Mouse (Mus musculus) limb, embryonic 13.5 days (tissue): ENCODE results near the gene Hist1h2be. TPM values are rescaled to one million over a fixed set of nuclear protein-coding genes. Genes with fewer than 3 reads are reported as not detected.
"Not testable (repeated sequence)": the region's sequence is repeated elsewhere in the genome, so short reads cannot be mapped to it uniquely, and the experiment has no call there.

Source experiments
- ATAC-seq: fragments of 200-750 bp; cut with Nextera tagmentation; 2 replicates; pipeline ENCODE4 v1.8.0; 2017; ENCODE audit warnings: low read depth, moderate number of reproducible peaks, moderate TSS enrichment; ENCODE audit not compliant: low FRiP score
- H3K27ac ChIP-seq: fragments of 300-500 bp; sonication (generic); 2 replicates; pipeline ENCODE4 v1.5.1; 2015; ENCODE audit warnings: inconsistent platforms, mild to moderate bottlenecking, moderate library complexity
- H3K27me3 ChIP-seq: fragments of 300-500 bp; sonication (generic); 2 replicates; pipeline ENCODE4 v1.6.1; 2015; ENCODE audit warnings: mild to moderate bottlenecking, inconsistent platforms
- H3K36me3 ChIP-seq: fragments of 300-500 bp; sonication (generic); 2 replicates; pipeline ENCODE4 v1.6.1; 2015; ENCODE audit warnings: inconsistent platforms, mild to moderate bottlenecking, moderate library complexity
- H3K4me1 ChIP-seq: fragments of 300-500 bp; sonication (generic); 2 replicates; pipeline ENCODE4 v1.6.1; 2015; ENCODE audit warnings: inconsistent platforms
- H3K4me2 ChIP-seq: fragments of 300-500 bp; sonication (generic); replicated peaks from 2 replicates; pipeline ENCODE4 v1.6.1; 2015; ENCODE audit warnings: inconsistent platforms, mild to moderate bottlenecking, moderate library complexity
- H3K4me3 ChIP-seq: fragments of 300-500 bp; sonication (generic); 2 replicates; pipeline ENCODE4 v1.5.1; 2015; ENCODE audit warnings: moderate library complexity, mild to moderate bottlenecking, inconsistent platforms
- H3K9ac ChIP-seq: fragments of 300-500 bp; sonication (generic); 2 replicates; pipeline ENCODE4 v1.6.1; 2015; ENCODE audit warnings: mild to moderate bottlenecking, inconsistent platforms
- H3K9me3 ChIP-seq: fragments of 300-500 bp; sonication (generic); 2 replicates; pipeline ENCODE4 v1.6.1; 2016; ENCODE audit warnings: inconsistent platforms
- WGBS: fragments of 180-500 bp; shearing (Covaris S2); methylation state at CpG from one replicate; pipeline ENCODE4 v1.1.7; 2015; 5-methylcytosine and 5-hydroxymethylcytosine counted together
- polyA plus RNA-seq: library from polyadenylated mRNA; unstranded; fragments of >200 nt; fragmentation: Nextera tagmentation; extraction: Ambion mirVana; gene quantifications from 2 replicates; pipeline ENCODE4 v1.2.1, GENCODE M21; 2015

Hist1h2be gene
- polyA plus RNA-seq, 1 experiment from 2014 or later, result 2.0 TPM

DNA sequence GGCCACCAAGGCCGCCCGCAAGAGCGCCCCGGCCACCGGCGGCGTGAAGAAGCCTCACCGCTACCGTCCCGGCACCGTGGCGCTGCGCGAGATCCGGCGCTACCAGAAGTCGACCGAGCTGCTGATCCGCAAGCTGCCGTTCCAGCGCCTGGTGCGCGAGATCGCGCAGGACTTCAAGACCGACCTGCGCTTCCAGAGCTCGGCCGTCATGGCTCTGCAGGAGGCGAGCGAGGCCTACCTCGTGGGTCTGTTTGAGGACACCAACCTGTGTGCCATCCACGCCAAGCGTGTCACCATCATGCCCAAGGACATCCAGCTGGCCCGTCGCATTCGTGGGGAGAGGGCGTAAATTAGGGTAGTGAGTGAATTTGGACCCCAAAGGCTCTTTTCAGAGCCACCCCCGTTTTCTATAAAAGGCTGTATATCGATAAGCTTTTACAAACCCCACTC, 45.0 kb downstream of the Hist1h2be start:
- under 1% methylated on average over 13 of the region's 40 CpGs for WGBS
- H3K9me3 ChIP-seq, ATAC-seq: not testable (repeated sequence)

DNA sequence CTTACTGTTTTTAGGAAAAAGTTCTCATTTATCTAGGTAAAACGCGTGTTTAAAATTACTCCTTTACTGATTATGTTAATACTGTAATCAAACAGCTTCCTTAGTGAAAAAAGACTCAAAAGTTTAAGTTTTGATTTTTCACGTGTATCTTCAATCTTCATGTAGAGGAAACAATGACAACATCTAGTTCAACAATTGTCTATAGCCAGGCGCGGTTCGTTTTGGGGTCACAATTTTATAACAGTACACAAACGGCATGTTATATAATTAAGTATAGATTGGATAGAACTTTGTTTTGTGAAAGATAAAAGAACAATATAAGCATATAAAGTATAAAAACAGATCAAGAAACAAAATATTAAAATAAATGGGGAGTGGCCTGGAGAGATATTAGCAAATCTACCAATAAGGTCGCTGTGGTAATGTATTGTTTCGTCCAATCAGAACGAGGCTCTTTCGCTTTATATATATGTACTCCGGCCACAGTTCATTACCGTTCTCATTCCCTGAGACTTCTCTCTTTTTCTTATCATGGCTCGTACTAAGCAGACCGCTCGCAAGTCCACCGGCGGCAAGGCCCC, 45.6 kb downstream of the Hist1h2be start, which contains the start of gene Hist1h3d:
Hist1h3d (plus strand) TSS at position 493 of the 581 bp plus-strand sequence.
- H3K4me3 ChIP-seq, result peak within 1 kb of the TSS; percentile 52
- 0% methylated on average over 18 of the region's 18 CpGs for WGBS
- H3K4me1 ChIP-seq, result peaks cover 31% of the 10 kb centered on the region
- peak within 1 kb of the TSS; percentile 79 for H3K9ac ChIP-seq
- H3K36me3 ChIP-seq, result no peaks in the 10 kb centered on the region
- ATAC-seq, result peak; percentile 60
- H3K9me3 ChIP-seq, result no peaks in the 10 kb centered on the region
- H3K27me3 ChIP-seq, result no peaks in the 10 kb centered on the region
- peak within 1 kb of the TSS; percentile 88 for H3K27ac ChIP-seq
- peak within 1 kb of the TSS; percentile 70 for H3K4me2 ChIP-seq

More for the DNA sequence above, 45.0 kb downstream of the Hist1h2be start:
- peaks cover 32% of the 10 kb centered on the region for H3K4me1 ChIP-seq
- peak overlapping the region; percentile 79 for H3K9ac ChIP-seq
- H3K4me3 ChIP-seq, result peak overlapping the region; percentile 52
- H3K4me2 ChIP-seq, result peak overlapping the region; percentile 70
- H3K27ac ChIP-seq, result peak overlapping the region; percentile 87
- not testable (repeated sequence) for H3K36me3 ChIP-seq, H3K27me3 ChIP-seq

DNA sequence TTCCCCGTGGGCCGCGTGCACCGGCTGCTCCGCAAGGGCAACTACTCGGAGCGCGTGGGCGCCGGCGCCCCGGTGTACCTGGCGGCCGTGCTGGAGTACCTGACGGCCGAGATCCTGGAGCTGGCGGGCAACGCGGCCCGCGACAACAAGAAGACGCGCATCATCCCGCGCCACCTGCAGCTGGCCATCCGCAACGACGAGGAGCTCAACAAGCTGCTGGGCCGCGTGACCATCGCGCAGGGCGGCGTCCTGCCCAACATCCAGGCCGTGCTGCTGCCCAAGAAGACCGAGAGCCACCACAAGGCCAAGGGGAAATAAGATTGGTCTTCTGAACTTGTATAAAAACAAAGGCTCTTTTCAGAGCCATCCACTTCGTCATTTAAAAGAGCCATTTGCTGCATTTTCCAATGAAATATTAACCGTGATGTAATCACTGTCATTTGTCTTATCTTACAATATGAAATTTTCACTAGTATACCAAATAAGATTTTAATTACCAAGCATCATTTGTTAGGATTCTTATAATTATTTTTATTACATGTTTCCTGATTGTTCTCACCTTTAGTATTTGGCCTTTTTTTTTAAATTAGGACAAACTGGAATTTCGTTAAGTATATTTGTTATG, 46.3 kb downstream of the Hist1h2be start:
- not testable (repeated sequence) for ATAC-seq, H3K9me3 ChIP-seq, H3K27me3 ChIP-seq, H3K36me3 ChIP-seq
- WGBS, result 0% methylated on average over 12 of the region's 39 CpGs
- Histone ChIP-seq H3K4me3 (peak overlapping the region; percentile 53), H3K4me1 (peaks cover 35% of the 10 kb centered on the region), H3K9ac (peak overlapping the region; percentile 66), H3K4me2 (peak overlapping the region; percentile 61), H3K27ac (peak overlapping the region; percentile 88)

DNA sequence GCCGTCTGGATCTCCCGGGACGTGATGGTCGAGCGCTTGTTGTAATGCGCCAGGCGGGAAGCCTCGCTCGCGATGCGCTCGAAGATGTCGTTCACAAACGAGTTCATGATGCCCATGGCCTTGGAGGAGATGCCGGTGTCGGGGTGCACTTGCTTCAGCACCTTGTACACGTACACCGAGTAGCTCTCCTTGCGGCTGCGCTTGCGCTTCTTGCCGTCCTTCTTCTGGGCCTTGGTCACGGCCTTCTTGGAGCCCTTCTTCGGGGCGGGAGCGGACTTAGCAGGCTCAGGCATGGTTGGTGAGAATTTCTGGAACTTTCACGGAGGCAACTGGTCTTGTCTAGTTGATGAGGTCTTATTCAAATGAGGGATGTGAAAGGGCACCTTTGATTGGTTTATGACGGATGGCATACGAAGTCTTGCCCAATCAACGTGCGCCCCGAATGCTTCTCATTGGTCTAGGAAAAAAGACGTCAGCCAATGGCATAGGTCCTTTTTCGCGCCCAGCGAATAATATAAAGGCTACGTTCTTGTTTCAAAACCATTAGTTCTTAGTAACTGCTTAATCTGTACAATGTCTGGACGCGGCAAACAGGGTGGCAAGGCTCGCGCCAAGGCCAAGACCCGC, 46.9 kb downstream of the Hist1h2be start, which contains the start of the genes Hist1h2bf and Hist1h2ad:
Hist1h2bf (minus strand) TSS at position 299 of the 627 bp plus-strand sequence.
Hist1h2ad (plus strand) TSS at position 484 of the 627 bp plus-strand sequence.
- ATAC-seq, result peak; percentile 91
- H3K27me3 ChIP-seq, H3K9me3 ChIP-seq, H3K36me3 ChIP-seq: not testable (repeated sequence)
- 1% methylated on average over 42 of the region's 42 CpGs for WGBS
- Histone ChIP-seq H3K4me2 (peak within 1 kb of the TSS; percentile 75), H3K4me3 (peak within 1 kb of the TSS; percentile 53), H3K4me1 (peaks cover 35% of the 10 kb centered on the region), H3K27ac (peak within 1 kb of the TSS; percentile 96), H3K9ac (peak within 1 kb of the TSS; percentile 80)

DNA sequence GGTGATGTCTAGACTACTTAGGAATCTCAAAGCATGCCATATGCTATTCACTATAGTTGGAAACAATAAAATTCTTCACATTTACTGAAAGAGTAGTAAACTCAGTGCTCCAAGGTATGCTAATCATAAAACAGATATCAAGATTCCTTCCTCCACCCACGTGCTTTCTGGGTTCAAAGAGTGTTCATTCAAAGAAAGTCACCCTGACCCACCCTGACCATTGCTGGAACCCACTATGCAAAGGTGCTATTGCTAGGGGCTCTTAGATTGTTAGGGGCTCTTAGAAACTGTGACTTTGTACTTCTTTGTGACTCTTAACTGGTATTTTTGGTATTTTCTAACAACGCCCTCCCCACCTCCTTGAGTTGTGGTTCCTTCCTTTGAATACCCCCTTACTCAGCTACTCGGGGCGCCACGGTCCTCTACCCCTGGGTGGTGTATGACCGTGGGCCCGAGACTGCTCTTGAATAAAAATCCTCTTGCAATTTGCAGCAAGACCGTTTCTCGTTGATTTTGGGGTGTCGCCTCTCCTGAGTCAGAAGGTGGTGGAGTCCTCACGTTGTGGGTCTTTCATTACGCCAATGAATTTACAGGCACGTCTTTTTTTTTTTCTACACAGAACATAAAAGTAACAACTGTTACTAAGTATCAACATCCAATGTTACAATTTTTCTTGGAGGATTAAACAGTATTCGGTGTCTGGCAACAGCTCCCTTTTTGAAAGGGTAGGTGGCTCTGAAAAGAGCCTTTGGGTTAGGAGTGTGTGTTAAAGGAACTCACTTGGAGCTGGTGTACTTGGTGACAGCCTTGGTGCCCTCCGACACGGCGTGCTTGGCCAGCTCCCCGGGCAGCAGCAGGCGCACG, 47.7 kb downstream of the Hist1h2be start:
- not testable (repeated sequence) for H3K27me3 ChIP-seq, H3K9me3 ChIP-seq, ATAC-seq, H3K36me3 ChIP-seq
- 10% methylated on average over 20 of the region's 20 CpGs for WGBS
- Histone ChIP-seq H3K4me1 (peaks cover 35% of the 10 kb centered on the region), H3K4me2 (peak overlapping the region; percentile 75), H3K27ac (peak overlapping the region; percentile 96), H3K9ac (peak overlapping the region; percentile 80), H3K4me3 (peak overlapping the region; percentile 53)

DNA sequence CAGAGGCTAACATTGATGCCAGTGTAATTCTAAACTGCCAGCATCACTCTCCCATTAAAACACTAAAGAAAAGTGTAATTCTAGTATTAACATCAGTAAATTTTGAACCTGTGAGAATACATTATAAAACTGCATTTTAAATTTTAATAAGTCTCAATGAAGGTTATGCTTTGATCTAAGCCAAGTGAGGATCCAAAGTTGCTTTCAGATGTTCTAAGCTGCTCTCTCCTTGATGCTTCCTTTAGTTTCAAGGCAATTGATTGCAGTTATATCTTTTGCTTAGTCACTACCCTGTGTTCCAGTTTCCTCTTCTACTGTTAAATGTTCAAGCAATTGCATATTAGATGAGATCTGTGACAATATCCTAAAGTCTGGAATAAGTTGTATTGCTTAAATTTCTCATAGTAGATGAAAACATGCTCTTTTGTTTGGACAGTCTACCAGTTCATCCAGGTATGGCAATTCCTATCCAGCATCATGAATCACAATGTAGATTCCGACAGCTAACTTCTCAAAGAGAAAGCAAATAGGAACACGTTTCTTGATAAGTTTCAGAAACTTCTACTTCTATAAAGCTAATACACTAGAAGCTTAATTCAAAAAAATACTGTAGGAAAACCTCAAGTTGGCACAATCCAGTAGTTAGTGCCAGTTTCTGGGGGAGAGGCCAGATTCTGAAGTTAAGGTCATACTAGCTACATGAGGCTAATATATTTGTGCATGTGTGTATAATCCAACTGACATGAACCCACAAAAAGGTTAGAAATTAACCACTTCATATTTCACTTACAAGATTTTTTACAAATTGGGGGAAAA, 48.5 kb downstream of the Hist1h2be start:
- Histone ChIP-seq H3K4me3 (peak overlapping the region; percentile 53), H3K9me3 (no peaks in the 10 kb centered on the region), H3K27me3 (no peaks in the 10 kb centered on the region), H3K4me2 (peak overlapping the region; percentile 75), H3K27ac (peak overlapping the region; percentile 96), H3K36me3 (no peaks in the 10 kb centered on the region), H3K9ac (peak overlapping the region; percentile 80), H3K4me1 (peaks cover 35% of the 10 kb centered on the region)
- no peak for ATAC-seq
- 36% methylated on average over 2 of the region's 2 CpGs for WGBS

DNA sequence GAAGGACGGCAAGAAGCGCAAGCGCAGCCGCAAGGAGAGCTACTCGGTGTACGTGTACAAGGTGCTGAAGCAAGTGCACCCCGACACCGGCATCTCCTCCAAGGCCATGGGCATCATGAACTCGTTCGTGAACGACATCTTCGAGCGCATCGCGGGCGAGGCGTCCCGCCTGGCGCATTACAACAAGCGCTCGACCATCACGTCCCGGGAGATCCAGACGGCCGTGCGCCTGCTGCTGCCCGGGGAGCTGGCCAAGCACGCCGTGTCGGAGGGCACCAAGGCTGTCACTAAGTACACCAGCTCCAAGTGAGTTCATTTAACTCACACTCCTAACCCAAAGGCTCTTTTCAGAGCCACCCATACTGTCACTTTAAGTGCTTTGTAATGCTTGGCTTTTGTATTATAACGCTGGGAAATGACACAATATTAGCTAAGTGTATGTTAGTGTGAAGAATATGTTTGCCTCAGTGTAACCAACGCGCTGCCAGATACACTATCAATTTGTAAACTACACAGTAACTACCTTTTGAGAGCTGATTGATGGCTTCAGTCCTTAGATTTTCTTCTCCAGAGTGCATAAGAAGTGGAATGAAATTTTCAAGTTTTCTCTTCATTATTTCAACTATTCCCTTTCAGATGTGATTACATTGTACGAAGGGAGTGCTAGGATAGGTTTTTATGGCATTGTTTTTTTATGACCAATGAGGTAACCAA, 49.3 kb downstream of the Hist1h2be start:
- WGBS, result under 1% methylated on average over 16 of the region's 34 CpGs
- H3K9me3 ChIP-seq, ATAC-seq, H3K36me3 ChIP-seq, H3K27me3 ChIP-seq: not testable (repeated sequence)
- Histone ChIP-seq H3K4me2 (peak overlapping the region; percentile 75), H3K9ac (peak overlapping the region; percentile 80), H3K4me3 (peak overlapping the region; percentile 53), H3K27ac (peak overlapping the region; percentile 96), H3K4me1 (peaks cover 28% of the 10 kb centered on the region)

DNA sequence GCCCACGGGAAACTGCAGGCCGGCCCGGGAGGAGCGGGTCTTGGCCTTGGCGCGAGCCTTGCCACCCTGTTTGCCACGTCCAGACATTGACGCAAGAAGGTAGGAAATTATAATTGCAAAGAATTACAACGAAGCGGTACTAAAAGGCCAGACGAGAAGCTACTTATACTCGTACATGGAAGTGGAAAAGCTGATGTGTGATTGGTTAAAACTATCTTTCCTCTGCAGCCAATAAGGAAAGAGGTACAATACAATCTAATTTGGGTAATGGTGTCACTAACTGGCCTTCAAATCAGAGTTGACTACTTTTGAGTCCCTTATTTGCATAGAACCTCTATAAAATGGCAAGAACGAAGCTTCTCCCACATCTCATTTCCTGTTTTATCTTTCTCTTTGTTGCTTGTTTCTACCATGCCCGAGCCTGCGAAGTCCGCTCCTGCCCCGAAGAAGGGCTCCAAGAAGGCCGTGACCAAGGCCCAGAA, 49.9 kb downstream of the Hist1h2be start, which contains the start of the genes Hist1h2ae and Hist1h2bg:
Hist1h2ae (minus strand) TSS at position 199 of the 482 bp plus-strand sequence.
Hist1h2bg (plus strand) TSS at position 375 of the 482 bp plus-strand sequence.
- Histone ChIP-seq H3K4me2 (peak within 1 kb of the TSS; percentile 75), H3K36me3 (no peaks in the 10 kb centered on the region), H3K4me3 (peak within 1 kb of the TSS; percentile 53), H3K9ac (peak within 1 kb of the TSS; percentile 80), H3K27ac (peak within 1 kb of the TSS; percentile 96), H3K4me1 (peaks cover 22% of the 10 kb centered on the region), H3K27me3 (no peaks in the 10 kb centered on the region), H3K9me3 (no peaks in the 10 kb centered on the region)
- peak; percentile 90 for ATAC-seq
- WGBS, result under 1% methylated on average over 18 of the region's 18 CpGs

DNA sequence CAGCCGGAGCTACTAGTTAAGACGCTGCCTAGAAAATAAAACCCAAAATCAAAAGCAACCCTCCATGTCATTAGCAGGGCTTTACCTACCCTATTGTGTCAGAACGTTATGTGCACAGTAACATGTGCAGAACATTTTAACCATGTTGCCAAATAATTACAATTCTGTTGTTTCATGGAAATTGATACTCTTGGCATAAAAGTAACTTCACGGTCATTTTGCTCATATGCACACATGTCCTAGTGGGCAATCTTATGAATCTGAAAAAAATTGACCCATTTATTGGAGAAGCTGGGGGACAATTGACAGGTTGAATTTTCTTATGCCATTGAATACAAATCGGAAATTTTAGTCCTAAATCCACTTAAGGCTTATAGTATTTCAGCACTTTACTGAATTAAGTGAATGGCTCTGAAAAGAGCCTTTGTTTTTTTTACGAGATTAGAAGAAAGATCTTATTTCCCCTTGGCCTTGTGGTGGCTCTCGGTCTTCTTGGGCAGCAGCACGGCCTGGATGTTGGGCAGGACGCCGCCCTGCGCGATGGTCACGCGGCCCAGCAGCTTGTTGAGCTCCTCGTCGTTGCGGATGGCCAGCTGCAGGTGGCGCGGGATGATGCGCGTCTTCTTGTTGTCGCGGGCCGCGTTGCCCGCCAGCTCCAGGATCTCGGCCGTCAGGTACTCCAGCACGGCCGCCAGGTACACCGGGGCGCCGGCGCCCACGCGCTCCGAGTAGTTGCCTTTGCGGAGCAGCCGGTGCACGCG, 50.5 kb downstream of the Hist1h2be start:
- not testable (repeated sequence) for ATAC-seq, H3K36me3 ChIP-seq, H3K27me3 ChIP-seq, H3K9me3 ChIP-seq
- H3K9ac ChIP-seq, result peak overlapping the region; percentile 63
- WGBS, result 1% methylated on average over 27 of the region's 41 CpGs
- peak overlapping the region; percentile 96 for H3K27ac ChIP-seq
- H3K4me3 ChIP-seq, result peak overlapping the region; percentile 53
- H3K4me2 ChIP-seq, result peak overlapping the region; percentile 75
- H3K4me1 ChIP-seq, result peaks cover 22% of the 10 kb centered on the region

DNA sequence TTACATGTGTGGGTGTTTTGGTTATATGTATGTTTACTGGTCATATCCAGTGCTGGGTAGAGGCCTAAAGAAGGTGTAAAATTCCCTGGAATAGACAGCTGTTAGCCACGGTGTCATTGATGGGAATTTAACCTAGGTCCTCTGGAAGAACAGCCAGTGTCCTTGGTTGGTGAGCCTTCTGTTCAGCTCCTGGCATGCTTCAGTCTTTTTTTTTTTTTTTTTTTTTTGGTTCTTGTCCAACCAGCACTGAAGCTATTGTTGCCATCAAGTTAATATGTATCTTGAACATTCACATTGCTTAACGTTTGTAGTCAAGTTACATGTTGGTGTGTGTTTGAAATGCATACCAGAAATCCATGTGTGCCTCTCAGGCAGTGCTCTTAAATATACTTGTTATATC, 56.4 kb downstream of the Hist1h2be start:
- WGBS, result 89% methylated on average over 2 of the region's 2 CpGs
- no peak overlapping the region for H3K27ac ChIP-seq
- H3K4me3 ChIP-seq, result no peak overlapping the region

More for the DNA sequence above, 56.4 kb downstream of the Hist1h2be start:
- H3K4me2 ChIP-seq, result no peak overlapping the region
- H3K36me3 ChIP-seq, result no peaks in the 10 kb centered on the region
- H3K9me3 ChIP-seq, result no peaks in the 10 kb centered on the region
- H3K27me3 ChIP-seq, result no peaks in the 10 kb centered on the region
- H3K9ac ChIP-seq, result no peak overlapping the region
- H3K4me1 ChIP-seq, result no peaks in the 10 kb centered on the region; the same call in 1 of the 2 replicates
- ATAC-seq, result no peak
